Mouse (Mus musculus): ENCODE measurements around the gene Mvb12b. TPM values are rescaled to one million over a fixed set of nuclear protein-coding genes. Genes with fewer than 3 reads are reported as not detected.

Gene Mvb12b
- polyA plus RNA-seq, 1 experiment, result 13.6 TPM

GRCm38 (mm10) chr2:33876529-33877290 lies 11.0 kb downstream of the Mvb12b start:
- H3K4me3 ChIP-seq (ENCODE audit: extremely low read depth, insufficient read depth, insufficient read length), result no peak overlapping the region
- H3K27me3 ChIP-seq (ENCODE audit: control insufficient read depth, insufficient read depth, low read length), result no peaks in the 10 kb centered on the region
- peaks cover 5% of the 10 kb centered on the region for H3K4me1 ChIP-seq (ENCODE audit: control insufficient read depth, insufficient read depth, insufficient read length)
- DNase-seq (ENCODE audit: low read depth in 1 of 2, low spot score in 2 of 2), result no peak
- 93% methylated on average over 25 of the region's 25 CpGs for WGBS
- H3K36me3 ChIP-seq (ENCODE audit: control insufficient read depth, insufficient read depth, low read length), result 0 out of 2 replicates have a peak, but pooled peaks cover 1% of the 10 kb centered on the region
- no peak overlapping the region for H3K27ac ChIP-seq (ENCODE audit: insufficient read depth, low read length)
- TF ChIP-seq CTCF (IDR thresholded peaks at IDR 0.05; ENCODE audit: extremely low read depth, insufficient read depth, insufficient read length, insufficient replicate concordance), result no peak
- no peak for TF ChIP-seq POLR2A (IDR thresholded peaks at IDR 0.05; ENCODE audit: low read depth, low read length)

GRCm38 (mm10) chr2:33875594-33875993 lies 12.2 kb downstream of the Mvb12b start:
- Histone ChIP-seq H3K4me3 (ENCODE audit: extremely low read depth, insufficient read depth, insufficient read length) (no peak overlapping the region), H3K36me3 (ENCODE audit: control insufficient read depth, insufficient read depth, low read length) (0 out of 2 replicates have a peak, but pooled peaks cover 1% of the 10 kb centered on the region), H3K27ac (ENCODE audit: insufficient read depth, low read length) (no peak overlapping the region), H3K4me1 (ENCODE audit: control insufficient read depth, insufficient read depth, insufficient read length) (peaks cover 9% of the 10 kb centered on the region), H3K27me3 (ENCODE audit: control insufficient read depth, insufficient read depth, low read length) (no peaks in the 10 kb centered on the region)
- no peak for TF ChIP-seq CTCF (IDR thresholded peaks at IDR 0.05; ENCODE audit: extremely low read depth, insufficient read depth, insufficient read length, insufficient replicate concordance)
- no peak for TF ChIP-seq POLR2A (IDR thresholded peaks at IDR 0.05; ENCODE audit: low read depth, low read length)
- DNase-seq (ENCODE audit: low read depth in 1 of 2, low spot score in 2 of 2), result no peak
- WGBS, result 86% methylated on average over 12 of the region's 12 CpGs

GRCm38 (mm10) chr2:33874856-33875576 lies 12.7 kb downstream of the Mvb12b start:
- DNase-seq (ENCODE audit: low read depth in 1 of 2, low spot score in 2 of 2), result no peak
- no peak for TF ChIP-seq CTCF (IDR thresholded peaks at IDR 0.05; ENCODE audit: extremely low read depth, insufficient read depth, insufficient read length, insufficient replicate concordance)
- TF ChIP-seq POLR2A (IDR thresholded peaks at IDR 0.05; ENCODE audit: low read depth, low read length), result no peak
- Histone ChIP-seq H3K36me3 (ENCODE audit: control insufficient read depth, insufficient read depth, low read length) (0 out of 2 replicates have a peak, but pooled peaks cover 1% of the 10 kb centered on the region), H3K4me1 (ENCODE audit: control insufficient read depth, insufficient read depth, insufficient read length) (peaks cover 14% of the 10 kb centered on the region), H3K27me3 (ENCODE audit: control insufficient read depth, insufficient read depth, low read length) (no peaks in the 10 kb centered on the region), H3K4me3 (ENCODE audit: extremely low read depth, insufficient read depth, insufficient read length) (no peak overlapping the region), H3K27ac (ENCODE audit: insufficient read depth, low read length) (no peak overlapping the region)
- WGBS, result 90% methylated on average over 10 of the region's 10 CpGs

- WGBS, result 96% methylated on average over 5 of the region's 5 CpGs
- DNase-seq (ENCODE audit: low read depth in 1 of 2, low spot score in 2 of 2), result no peak
- TF ChIP-seq CTCF (IDR thresholded peaks at IDR 0.05; ENCODE audit: extremely low read depth, insufficient read depth, insufficient read length, insufficient replicate concordance) (no peak), POLR2A (IDR thresholded peaks at IDR 0.05; ENCODE audit: low read depth, low read length) (no peak)
- Histone ChIP-seq H3K4me3 (ENCODE audit: extremely low read depth, insufficient read depth, insufficient read length) (no peak overlapping the region), H3K27me3 (ENCODE audit: control insufficient read depth, insufficient read depth, low read length) (no peaks in the 10 kb centered on the region), H3K4me1 (ENCODE audit: control insufficient read depth, insufficient read depth, insufficient read length) (peaks cover 18% of the 10 kb centered on the region), H3K27ac (ENCODE audit: insufficient read depth, low read length) (no peak overlapping the region), H3K36me3 (ENCODE audit: control insufficient read depth, insufficient read depth, low read length) (0 out of 2 replicates have a peak, but pooled peaks cover 1% of the 10 kb centered on the region)
These were observed 13.4 kb downstream of the Mvb12b start for GRCm38 (mm10) chr2:33874367-33874766.

GRCm38 (mm10) chr2:33873501-33873900 lies 14.2 kb downstream of the Mvb12b start:
- H3K36me3 ChIP-seq (ENCODE audit: control insufficient read depth, insufficient read depth, low read length), result 0 out of 2 replicates have a peak, but pooled peaks cover 1% of the 10 kb centered on the region
- H3K4me3 ChIP-seq (ENCODE audit: extremely low read depth, insufficient read depth, insufficient read length), result no peak overlapping the region
- H3K4me1 ChIP-seq (ENCODE audit: control insufficient read depth, insufficient read depth, insufficient read length), result peaks cover 18% of the 10 kb centered on the region
- 94% methylated on average over 8 of the region's 8 CpGs for WGBS
- TF ChIP-seq POLR2A (IDR thresholded peaks at IDR 0.05; ENCODE audit: low read depth, low read length) (no peak), CTCF (IDR thresholded peaks at IDR 0.05; ENCODE audit: extremely low read depth, insufficient read depth, insufficient read length, insufficient replicate concordance) (no peak)
- H3K27me3 ChIP-seq (ENCODE audit: control insufficient read depth, insufficient read depth, low read length), result no peaks in the 10 kb centered on the region
- H3K27ac ChIP-seq (ENCODE audit: insufficient read depth, low read length), result no peak overlapping the region
- DNase-seq (ENCODE audit: low read depth in 1 of 2, low spot score in 2 of 2), result no peak

GRCm38 (mm10) chr2:33872841-33873271 lies 14.9 kb downstream of the Mvb12b start:
- no peak overlapping the region for H3K27ac ChIP-seq (ENCODE audit: insufficient read depth, low read length)
- peaks cover 14% of the 10 kb centered on the region for H3K4me1 ChIP-seq (ENCODE audit: control insufficient read depth, insufficient read depth, insufficient read length)
- 88% methylated on average over 8 of the region's 8 CpGs for WGBS
- H3K27me3 ChIP-seq (ENCODE audit: control insufficient read depth, insufficient read depth, low read length), result no peaks in the 10 kb centered on the region
- TF ChIP-seq CTCF (IDR thresholded peaks at IDR 0.05; ENCODE audit: extremely low read depth, insufficient read depth, insufficient read length, insufficient replicate concordance), result no peak
- TF ChIP-seq POLR2A (IDR thresholded peaks at IDR 0.05; ENCODE audit: low read depth, low read length), result no peak
- DNase-seq (ENCODE audit: low read depth in 1 of 2, low spot score in 2 of 2), result no peak
- no peak overlapping the region for H3K4me3 ChIP-seq (ENCODE audit: extremely low read depth, insufficient read depth, insufficient read length)
- 0 out of 2 replicates have a peak, but pooled peaks cover 1% of the 10 kb centered on the region for H3K36me3 ChIP-seq (ENCODE audit: control insufficient read depth, insufficient read depth, low read length)
